Mouse (Mus musculus): Measurements from ENCODE around the gene Flrt1.
"Not testable (repeated sequence)": the region's sequence is repeated elsewhere in the genome, so short reads cannot be mapped to it uniquely, and the experiment has no call there.

The Flrt1 gene

GRCm38 (mm10) chr19:7068661-7069531, 36.6 kb downstream of the Flrt1 start:
- no peak for DNase-seq (ENCODE audit: low spot score)

GRCm38 (mm10) chr19:7068136-7068535, 37.4 kb downstream of the Flrt1 start:
- peak; percentile 49 for DNase-seq (ENCODE audit: low spot score)

- no peak for DNase-seq (ENCODE audit: low spot score)
Observed at GRCm38 (mm10) chr19:7067344-7068050, 38.0 kb downstream of the Flrt1 start.

- DNase-seq (ENCODE audit: low spot score): no peak
Observed at GRCm38 (mm10) chr19:7066828-7067342, 38.6 kb downstream of the Flrt1 start.

GRCm38 (mm10) chr19:7066034-7066827, 39.3 kb downstream of the Flrt1 start:
- DNase-seq (ENCODE audit: low spot score): no peak

GRCm38 (mm10) chr19:7064571-7064970, 41.0 kb downstream of the Flrt1 start:
- peak; percentile 72 for DNase-seq (ENCODE audit: low spot score)

GRCm38 (mm10) chr19:7062916-7063315, 42.6 kb downstream of the Flrt1 start:
- DNase-seq (ENCODE audit: low spot score): no peak

- no peak for DNase-seq (ENCODE audit: low spot score)
Observed at GRCm38 (mm10) chr19:7062110-7062509, 43.4 kb downstream of the Flrt1 start.

- DNase-seq (ENCODE audit: low spot score): no peak
Observed at GRCm38 (mm10) chr19:7058541-7058940, 47.0 kb downstream of the Flrt1 start.

- peak; percentile 66 for DNase-seq (ENCODE audit: low spot score)
Observed at GRCm38 (mm10) chr19:7057722-7058207, 47.8 kb downstream of the Flrt1 start.

- DNase-seq (ENCODE audit: low spot score): no peak
Observed at GRCm38 (mm10) chr19:7057126-7057721, 48.3 kb downstream of the Flrt1 start.

GRCm38 (mm10) chr19:7056248-7057087, 49.1 kb downstream of the Flrt1 start, which contains the start of gene Macrod1:
TSS of gene Macrod1 (plus strand) at chr19:7056810.
- peak; percentile 56 for DNase-seq (ENCODE audit: low spot score)

- no peak for DNase-seq (ENCODE audit: low spot score)
Observed at GRCm38 (mm10) chr19:7055173-7055572, 50.4 kb downstream of the Flrt1 start.

- no peak for DNase-seq (ENCODE audit: low spot score)
Observed at GRCm38 (mm10) chr19:7054772-7055171, 50.8 kb downstream of the Flrt1 start.

GRCm38 (mm10) chr19:7053382-7053781, 52.1 kb downstream of the Flrt1 start:
- DNase-seq (ENCODE audit: low spot score): not testable (repeated sequence)

- no peak for DNase-seq (ENCODE audit: low spot score)
Observed at GRCm38 (mm10) chr19:7044706-7045105, 60.8 kb downstream of the Flrt1 start.

- no peak for DNase-seq (ENCODE audit: low spot score)
Observed at GRCm38 (mm10) chr19:7044279-7044678, 61.2 kb downstream of the Flrt1 start.
